Mouse (Mus musculus): Measurements from ENCODE around the gene Gm6525.

Gm6525 gene

DNA sequence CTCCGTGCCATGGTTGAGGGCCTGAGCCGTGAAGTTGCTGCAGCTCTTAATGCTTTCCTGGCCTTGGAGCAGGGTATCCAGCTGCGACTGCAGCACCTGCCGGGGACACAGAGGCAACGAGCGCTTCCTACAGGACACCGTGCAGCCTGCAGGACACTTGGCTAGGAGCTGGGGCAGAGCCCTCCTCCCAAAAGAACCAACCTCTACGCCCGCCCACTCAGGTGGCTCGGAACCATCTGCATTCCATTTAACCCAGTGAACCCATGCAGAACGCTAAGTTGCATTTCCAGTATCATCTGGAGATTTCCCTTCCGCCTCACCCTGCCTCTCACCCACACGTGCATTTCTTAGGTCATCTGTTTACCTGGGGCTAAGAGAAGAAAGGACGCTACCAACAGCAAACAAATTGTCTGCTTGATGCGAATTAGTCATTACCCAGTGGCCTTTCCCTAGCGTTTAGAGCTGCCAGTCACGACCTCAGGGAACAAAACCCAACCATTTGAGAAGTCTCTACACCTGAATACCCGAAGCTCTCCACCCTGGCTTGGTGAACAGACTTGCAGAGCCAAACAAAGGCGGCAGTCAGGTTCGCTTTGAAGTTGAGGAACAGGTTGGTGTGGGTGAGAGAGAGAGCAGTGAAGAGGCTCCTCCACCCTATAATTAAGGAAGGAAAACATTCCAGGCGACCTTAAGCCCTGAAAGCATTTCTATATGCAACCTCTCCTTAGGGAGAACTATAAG is 17.4 kb downstream of the Gm6525 start:
- TF ChIP-seq GATA4 (IDR thresholded peaks at IDR 0.05; ENCODE audit: insufficient replicate concordance, low read length) = no peak

DNA sequence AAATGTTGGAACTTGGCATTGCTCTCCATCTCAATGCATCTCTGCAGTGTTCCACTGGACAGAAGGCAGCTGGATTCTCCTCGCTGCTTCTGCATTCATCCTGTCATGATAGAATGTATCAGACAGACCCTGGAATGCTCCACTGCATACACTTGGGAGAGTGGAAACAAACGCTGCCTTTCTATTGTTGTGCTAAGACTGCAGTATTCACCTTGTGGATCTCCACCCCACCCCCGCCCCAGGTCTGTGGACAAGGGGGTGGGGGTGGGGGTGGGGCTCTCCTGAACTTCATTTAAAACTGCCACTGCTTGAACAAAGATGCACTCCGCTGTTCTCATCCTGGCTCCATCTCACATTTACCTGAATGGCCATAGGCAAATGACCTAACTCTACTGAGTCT is 20.0 kb downstream of the Gm6525 start:
- no peak for TF ChIP-seq GATA4 (IDR thresholded peaks at IDR 0.05; ENCODE audit: insufficient replicate concordance, low read length)

DNA sequence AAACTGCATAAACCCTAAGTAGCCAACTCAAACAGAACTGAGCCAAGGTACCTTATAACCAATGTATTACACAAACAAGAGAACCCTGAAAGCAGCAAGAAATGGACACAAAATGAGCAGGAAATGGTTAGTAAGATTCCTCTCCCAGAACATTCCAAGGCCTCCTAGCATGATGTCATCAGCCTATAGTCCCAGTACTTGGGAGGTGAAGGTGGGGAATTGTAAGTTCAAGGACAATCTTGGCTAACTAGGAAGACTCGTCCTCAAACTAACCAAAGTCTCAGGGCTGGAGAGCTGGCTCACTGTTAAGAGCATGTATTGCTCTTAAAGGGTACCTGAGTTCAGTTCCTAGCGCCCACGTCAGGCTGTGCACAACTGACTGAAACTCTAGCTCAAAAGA is 24.3 kb downstream of the Gm6525 start:
- TF ChIP-seq GATA4 (IDR thresholded peaks at IDR 0.05; ENCODE audit: insufficient replicate concordance, low read length) = no peak

DNA sequence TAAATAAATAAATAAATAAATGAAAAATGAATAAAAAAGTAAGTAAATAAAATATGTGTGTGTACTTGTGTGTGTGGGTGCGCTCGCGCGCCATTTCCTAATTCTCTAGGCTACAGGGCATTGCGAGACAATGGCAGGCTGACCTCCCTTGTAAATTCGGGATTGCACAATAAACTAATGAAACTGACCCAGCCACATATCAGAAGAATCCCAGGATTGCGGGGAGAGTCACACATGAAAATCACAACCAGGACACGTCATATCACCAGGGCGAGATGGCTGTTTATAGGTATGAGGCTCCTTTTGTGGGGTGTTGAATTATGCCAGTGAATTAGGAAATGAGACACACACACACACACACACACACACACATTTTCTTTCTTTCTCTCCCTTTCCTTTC is 25.6 kb downstream of the Gm6525 start:
- no peak for TF ChIP-seq GATA4 (IDR thresholded peaks at IDR 0.05; ENCODE audit: insufficient replicate concordance, low read length)

DNA sequence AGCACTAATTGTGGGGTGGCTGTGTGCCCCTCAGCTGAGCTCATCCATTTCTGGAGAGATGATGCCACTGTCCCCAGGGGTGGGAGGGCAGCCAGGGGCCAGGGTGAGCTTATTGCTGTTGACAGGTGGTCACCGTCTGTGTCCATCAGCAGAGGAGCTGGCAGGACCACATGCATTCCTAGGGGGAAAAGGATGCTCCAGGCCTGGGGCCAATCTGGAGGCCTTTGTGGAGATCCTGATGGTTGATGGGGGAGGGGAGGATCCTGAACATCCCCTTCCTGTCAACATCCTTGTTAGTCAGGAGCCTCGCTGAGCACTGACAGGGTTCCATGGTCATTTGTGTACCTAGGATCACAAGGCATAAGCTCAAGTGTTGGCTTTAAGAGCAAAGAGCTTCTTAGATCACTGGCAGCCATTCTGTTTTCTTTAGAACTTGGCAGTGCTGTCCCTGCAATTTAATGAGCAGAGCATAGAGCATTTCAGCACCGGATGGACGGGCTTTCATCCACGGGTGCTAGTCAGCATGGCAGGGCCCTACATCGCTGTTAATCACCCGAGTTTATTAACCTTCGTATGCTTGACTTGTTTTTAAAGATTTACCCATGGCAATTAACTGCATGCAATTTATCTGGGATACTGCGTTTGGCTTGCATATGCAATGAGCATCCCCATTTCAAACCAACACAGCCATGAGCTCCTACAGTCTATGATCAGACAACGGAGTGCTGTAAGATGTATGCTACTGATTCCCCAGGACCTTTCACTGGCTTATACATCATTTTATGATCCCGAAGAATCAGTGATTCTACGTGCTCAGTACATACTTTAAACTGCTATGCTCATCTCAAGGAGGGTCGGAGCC is 26.9 kb downstream of the Gm6525 start:
- TF ChIP-seq GATA4 (IDR thresholded peaks at IDR 0.05; ENCODE audit: insufficient replicate concordance, low read length) = no peak

DNA sequence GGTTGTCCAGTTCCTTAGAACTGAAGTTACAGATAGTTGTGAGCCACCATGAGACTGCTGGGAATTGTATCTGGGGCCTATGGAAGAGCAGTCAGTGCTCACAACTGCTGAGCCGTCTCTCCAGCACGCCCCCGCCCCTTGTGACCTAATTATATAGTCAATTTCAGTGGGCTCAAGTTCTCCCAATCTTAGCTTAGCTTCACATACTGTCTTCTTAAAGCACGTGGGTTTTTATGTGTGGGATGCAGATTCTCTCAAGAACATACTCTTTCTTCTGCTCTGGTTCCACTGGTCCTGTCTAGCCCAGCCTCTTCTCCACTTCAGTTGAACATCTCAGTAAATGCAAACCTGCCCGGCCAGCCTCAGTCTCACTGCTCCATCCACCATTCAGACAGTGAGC is 30.7 kb downstream of the Gm6525 start:
- TF ChIP-seq GATA4 (IDR thresholded peaks at IDR 0.05; ENCODE audit: insufficient replicate concordance, low read length) = no peak

DNA sequence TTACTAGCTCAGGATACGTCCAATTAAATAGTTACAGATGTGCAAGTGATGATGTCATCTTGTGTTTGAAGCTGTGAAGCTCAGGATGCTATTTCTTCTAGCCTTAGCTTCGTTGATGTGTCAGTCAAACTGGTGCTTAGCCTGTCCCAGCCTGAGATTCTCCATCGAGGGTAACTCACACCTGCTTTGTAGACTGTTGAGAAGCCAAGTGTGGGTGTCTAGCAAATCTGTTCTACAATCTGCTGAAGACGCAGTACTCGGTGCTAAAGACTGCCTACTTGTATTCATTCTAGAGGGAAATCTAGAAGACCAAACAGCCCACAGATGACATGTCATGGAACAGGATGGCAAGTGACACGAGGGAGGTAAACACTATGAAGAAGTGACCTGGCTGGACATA is 31.7 kb downstream of the Gm6525 start:
- TF ChIP-seq GATA4 (IDR thresholded peaks at IDR 0.05; ENCODE audit: insufficient replicate concordance, low read length) = no peak

DNA sequence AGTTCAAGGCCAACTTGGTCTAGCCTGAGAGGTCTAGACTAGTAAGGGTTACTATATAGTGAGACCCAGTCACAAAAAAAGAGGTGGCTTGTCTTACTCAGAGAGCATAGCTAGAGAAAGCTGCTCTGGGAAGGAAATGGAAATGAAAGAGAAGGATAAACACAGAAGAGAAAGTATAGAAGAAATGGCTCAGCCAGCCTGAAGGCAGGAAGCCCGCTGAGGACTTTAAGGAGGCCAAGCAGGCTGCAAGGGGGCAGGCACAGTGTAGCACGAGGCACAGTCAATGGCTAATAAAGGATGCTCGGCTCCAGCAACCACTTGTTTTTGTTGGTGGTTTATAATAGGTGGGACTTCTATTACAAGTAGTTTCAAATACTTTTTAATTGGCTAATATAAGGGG is 32.2 kb downstream of the Gm6525 start:
- TF ChIP-seq GATA4 (IDR thresholded peaks at IDR 0.05; ENCODE audit: insufficient replicate concordance, low read length) = no peak

DNA sequence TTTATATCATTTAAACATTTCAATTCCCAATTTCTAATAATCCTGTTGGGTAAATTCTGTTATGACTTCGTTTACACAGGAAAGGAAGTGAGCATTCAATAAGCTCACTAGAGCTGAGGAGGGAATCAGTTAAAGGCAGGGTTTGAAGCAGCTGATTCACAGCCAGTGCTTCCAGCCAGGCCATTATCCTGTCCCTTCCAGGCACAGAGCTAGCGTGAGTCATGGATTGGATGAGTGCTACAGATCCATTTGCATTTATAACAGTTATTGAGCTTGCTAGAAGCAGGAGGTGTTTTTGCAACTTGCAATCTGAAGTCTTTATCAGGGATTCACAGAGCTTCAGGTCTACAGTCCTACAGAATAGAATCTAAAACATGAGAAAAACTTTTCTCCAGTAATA is 33.5 kb downstream of the Gm6525 start:
- TF ChIP-seq GATA4 (IDR thresholded peaks at IDR 0.05; ENCODE audit: insufficient replicate concordance, low read length) = no peak

DNA sequence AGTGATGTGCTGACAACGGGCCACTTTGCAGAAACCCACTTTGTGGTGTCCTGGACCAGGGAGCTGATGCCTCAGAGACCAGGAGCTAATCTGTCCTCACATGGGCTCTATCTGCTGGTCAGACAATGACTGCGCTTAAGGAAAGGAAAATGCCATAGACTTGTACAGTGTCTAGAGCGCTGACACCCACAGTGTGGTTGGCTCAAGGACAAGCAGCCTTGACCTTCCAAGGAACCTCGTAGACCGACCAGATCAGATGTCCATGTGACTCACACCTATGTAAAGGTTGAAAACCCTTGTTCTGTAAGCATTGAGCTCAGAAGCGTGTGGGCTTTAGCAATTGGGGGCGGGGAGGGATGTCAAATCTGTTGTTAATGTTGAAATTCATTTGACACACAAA is 34.6 kb downstream of the Gm6525 start:
- TF ChIP-seq GATA4 (IDR thresholded peaks at IDR 0.05; ENCODE audit: insufficient replicate concordance, low read length) = no peak

DNA sequence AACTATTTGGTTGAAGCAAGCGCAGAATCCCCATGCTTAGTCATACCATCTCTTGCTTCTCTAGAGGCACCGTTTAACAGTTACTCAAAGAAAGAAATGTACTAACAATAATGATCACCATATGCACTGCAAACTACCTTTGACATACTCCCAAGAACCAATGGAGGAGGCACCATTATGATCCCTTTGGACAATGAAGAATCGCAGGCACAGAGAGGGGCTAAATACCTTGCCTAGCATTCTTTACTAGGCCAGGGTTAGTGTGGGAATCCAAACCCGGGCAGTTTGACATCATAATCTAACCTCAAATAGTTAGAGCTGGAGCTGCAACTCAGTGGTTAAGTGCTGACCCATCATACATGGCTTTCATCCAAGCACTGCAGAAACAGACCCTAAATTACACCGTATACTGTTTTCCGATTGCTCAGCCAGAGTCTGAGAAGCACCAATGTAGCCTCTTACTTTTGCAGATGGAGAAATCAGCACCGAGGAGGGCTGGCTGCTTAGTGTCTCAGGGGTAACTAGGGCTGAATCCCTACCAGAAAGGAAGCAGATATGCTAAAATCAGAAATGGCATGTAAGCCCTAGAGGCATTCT is 35.1 kb downstream of the Gm6525 start:
- TF ChIP-seq GATA4 (IDR thresholded peaks at IDR 0.05; ENCODE audit: insufficient replicate concordance, low read length) = no peak

DNA sequence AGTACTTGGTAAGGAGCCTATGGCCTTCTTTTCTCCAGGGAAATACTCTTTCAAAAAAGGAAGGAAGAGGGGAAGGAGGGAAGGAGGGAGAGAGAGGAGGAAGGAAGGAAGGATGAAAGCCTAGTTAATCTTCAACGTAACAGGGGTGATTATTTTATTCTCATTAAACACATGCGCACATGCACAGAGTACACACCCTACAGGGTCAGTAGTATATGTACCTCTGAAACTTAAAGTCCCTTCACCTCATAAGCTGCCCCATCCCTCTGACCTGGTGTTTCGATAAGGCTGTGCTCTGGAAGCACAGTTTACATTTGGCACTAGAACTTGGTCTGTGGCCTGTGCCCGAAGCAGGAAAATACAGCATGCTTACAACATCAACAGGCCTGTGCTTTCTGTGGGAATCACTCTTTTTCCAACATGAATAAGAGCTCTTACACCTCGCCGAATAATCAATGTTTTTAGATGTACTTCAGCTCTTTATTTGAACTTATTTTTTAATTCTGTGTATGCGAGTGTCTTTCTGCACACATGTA is 37.5 kb downstream of the Gm6525 start:
- TF ChIP-seq GATA4 (IDR thresholded peaks at IDR 0.05; ENCODE audit: insufficient replicate concordance, low read length) = no peak

DNA sequence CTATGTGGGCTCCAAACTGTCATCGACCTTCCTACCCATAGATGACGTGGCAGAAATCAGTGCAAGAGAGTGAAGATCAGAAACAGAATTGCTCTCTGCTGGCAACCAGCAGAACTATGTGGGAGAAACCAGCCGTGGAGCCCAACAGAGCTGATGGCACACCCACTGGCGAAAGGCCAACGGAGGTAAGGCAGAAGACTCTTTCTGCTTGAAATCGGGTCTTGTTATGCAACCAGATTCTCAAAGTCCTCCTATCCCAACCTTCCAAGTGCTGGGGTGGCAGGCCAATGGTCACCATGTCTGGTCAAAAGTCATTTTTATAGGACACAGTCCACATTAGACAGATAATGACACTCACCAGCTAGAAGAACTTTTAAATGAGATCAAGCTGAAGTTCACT is 40.6 kb downstream of the Gm6525 start:
- TF ChIP-seq GATA4 (IDR thresholded peaks at IDR 0.05; ENCODE audit: insufficient replicate concordance, low read length) = peak; percentile 25; the same call in 1 of the 2 replicates

DNA sequence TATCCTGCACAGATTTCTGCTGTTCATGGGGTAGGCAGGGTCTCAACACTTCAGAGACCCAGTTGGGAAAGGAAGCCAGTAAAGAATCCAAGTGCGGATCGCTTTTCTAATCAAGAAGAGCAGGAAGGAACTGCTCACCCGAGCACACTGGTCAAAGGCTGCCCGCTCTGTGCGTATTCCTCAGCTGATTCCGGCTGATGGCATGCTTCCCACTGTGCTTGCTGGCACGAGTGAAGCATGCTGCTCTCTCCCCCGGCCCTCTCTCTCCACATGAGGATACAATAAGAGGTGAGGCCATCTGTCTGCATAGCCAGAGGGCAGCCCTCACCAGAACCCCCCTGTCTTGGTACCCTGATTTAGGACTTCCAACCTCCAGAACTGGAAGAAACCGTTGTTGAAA is 41.3 kb downstream of the Gm6525 start:
- no peak for TF ChIP-seq GATA4 (IDR thresholded peaks at IDR 0.05; ENCODE audit: insufficient replicate concordance, low read length)

DNA sequence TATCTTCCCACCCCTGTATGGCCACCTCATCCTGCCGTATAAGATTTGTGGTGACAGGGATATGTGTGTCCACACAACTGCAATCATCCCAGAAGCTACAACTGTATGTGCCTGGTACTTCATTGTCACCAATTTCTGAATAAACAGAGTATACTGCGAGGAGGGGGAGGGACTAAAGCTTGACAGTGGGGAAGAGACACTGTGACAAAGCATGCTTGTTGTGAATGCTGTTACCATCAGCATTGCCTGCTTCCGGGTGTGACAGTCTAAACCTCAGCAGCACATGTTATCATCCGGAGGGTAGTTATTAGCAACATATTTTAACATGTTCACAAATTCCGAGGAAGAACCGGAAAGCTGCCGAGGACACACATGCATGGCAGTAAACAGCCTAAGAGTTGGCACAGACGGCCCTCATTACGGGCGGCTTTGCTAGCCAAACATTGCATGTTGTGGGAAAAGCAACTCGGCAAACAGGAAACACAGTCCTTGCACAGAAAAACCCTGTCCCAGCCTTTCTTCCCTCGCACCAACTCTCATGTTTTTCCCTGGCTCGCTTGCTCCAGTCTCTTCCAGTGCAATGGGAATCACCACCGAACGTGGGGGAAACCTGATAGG is 41.9 kb downstream of the Gm6525 start:
- no peak for TF ChIP-seq GATA4 (IDR thresholded peaks at IDR 0.05; ENCODE audit: insufficient replicate concordance, low read length)
